Mouse (Mus musculus) embryonic fibroblast, embryonic 13.5 days (primary cell): ENCODE measurements around the gene Gm5624.
"Not testable (repeated sequence)": the region's sequence is repeated elsewhere in the genome, so short reads cannot be mapped to it uniquely, and the experiment has no call there.

Source experiments
- CTCF ChIP-seq: IDR thresholded peaks from 2 replicates; pipeline ENCODE4 v1.5.1; 2011; ENCODE audit warnings: mild to moderate bottlenecking, control low read depth, low read length, moderate library complexity, borderline replicate concordance; ENCODE audit not compliant: insufficient read depth
- POLR2A ChIP-seq: IDR thresholded peaks from 2 replicates; pipeline ENCODE4 v1.6.1; 2011; ENCODE audit warnings: low read depth, mild to moderate bottlenecking, control low read depth, low read length, moderate library complexity

- not testable (repeated sequence) for TF ChIP-seq POLR2A, CTCF
Observed at GRCm38 (mm10) chr14:44591765-44592164, 36.0 kb downstream of the Gm5624 start.
